Mouse (Mus musculus): ENCODE results near the gene Lgalsl.

Gene Lgalsl

DNA sequence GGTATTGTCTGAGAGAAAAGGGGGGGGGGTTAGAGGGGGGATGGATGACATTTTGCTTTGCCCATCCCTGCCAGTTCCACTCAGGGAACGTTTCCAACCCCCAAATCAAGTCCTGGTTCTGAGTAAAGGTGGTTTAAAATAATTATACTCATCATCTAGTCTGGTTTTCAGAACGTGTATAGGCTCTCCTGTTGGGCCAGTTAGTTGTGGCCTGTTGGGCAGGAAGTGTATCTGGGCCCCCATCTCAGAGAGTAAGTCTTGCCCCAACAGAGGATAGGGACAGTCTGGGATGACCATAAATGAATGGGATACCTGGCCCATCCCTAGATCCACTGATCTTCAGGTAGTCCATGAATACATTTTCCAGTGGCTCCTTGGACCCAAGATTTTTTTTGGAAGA lies 48.2 kb downstream of the Lgalsl start:
- DNase-seq (ENCODE audit: low read depth, low spot score): no peak

DNA sequence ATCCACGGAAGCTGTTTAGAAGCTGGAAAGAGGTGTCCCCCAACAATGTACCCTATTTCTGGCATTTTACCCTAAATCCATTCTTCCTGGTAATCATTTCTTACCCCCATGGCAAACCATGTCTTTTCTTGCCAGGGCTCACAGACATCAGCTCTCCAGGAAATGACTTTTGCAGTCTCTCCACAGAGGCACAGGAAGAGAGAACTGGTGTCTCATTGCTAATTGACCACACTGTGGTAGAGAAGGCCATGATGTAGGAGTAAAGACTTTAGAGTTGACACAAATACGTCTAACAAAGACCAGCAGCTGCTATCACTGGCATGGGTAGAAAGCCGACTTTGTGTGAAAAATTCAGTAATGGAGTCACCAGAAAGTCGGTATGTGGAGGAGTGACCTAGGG lies 50.5 kb downstream of the Lgalsl start:
- no peak for DNase-seq (ENCODE audit: low read depth, low spot score)

DNA sequence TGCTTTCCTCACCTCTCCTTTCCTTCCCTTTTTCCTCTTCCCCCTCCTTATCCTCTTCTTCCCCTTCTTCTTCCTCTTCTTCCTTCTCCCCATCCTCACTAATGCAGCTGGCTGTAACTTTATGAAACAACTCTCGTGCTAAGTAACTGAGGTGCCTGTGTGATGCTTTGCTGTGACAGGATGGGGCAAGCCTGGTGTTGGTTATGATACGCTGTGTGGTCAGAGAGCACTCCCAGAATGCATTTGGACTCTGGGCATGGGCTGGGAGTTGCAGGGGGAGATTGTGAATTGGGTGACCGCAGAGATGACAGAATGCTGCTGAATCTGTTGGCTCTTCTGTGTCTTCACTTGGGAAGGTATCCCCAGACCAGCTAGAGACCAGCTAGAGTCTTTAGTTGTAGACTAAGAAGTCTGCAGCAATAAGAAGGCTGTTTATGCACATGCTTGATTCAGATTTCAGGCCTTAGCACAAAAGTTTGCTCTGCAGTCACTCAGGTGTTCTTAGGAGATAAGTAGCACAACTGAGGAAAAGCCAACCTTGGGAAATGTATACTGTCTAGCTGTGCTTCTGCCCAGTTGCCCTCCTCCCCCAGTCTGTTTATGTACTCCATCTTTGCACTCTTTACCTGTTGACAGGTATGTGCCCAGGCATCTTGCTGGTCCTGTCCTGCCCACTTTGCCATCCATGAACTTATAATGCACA lies 51.8 kb downstream of the Lgalsl start:
- DNase-seq (ENCODE audit: low read depth, low spot score): no peak

GRCm38 (mm10) chr11:20778298-20778697 lies 52.6 kb downstream of the Lgalsl start:
- DNase-seq (ENCODE audit: low read depth, low spot score): no peak

DNA sequence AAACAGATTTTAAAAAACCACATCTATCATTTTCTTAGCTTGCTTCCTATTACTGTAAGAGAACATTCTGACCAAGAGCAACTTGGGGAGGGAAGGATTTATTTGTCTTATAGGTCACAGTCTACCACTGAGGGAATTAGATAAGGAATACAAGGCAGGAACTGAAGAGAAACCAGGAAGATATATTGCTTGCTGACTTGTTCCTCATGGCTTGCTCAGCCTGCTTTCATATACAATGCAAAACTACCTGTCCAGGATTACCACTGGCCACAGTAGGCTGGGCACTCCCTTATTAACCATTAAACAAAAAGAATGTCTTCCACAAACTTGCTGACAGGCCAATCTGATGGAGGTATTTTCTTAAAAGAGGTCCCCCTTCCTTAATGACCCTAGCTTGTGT lies 54.2 kb downstream of the Lgalsl start:
- DNase-seq (ENCODE audit: low read depth, low spot score): no peak
